Mouse (Mus musculus): ENCODE measurements around the gene Defb6. TPM values are rescaled to one million over a fixed set of nuclear protein-coding genes. Genes with fewer than 3 reads are reported as not detected.

Defb6 gene
- not detected for polyA plus RNA-seq (2012; fragmentation: generic; extraction: Trizol)
- long read RNA-seq, experiment 1: 0 reads
- long read RNA-seq, experiment 2: 0 reads

- TF ChIP-seq USF1 (IDR thresholded peaks at IDR 0.05; ENCODE audit: low read depth): no peak
- TF ChIP-seq CEBPB (IDR thresholded peaks at IDR 0.05; ENCODE audit: low read depth): no peak
- TF ChIP-seq MAX (IDR thresholded peaks at IDR 0.05): no peak
- TF ChIP-seq CTCF (IDR thresholded peaks at IDR 0.05; ENCODE audit: control insufficient read depth, insufficient read depth, insufficient read length): no peak
- TF ChIP-seq FOSL1 (IDR thresholded peaks at IDR 0.05; ENCODE audit: insufficient read depth, low read length, poor library complexity, severe bottlenecking): no peak
- no peak for TF ChIP-seq MYOD1 (IDR thresholded peaks at IDR 0.05; ENCODE audit: control insufficient read depth, insufficient read length, low read depth)
- no peak for TF ChIP-seq MYOG (IDR thresholded peaks at IDR 0.05; ENCODE audit: control insufficient read depth, extremely low read depth, insufficient read length)
- H3K36me3 ChIP-seq (ENCODE audit: control insufficient read depth, insufficient read depth): no peaks in the 10 kb centered on the region
- no peaks in the 10 kb centered on the region for H3K79me3 ChIP-seq (ENCODE audit: low read depth)
- no peak within 1 kb of the TSS for H3K4me3 ChIP-seq (ENCODE audit: insufficient read depth, poor library complexity, severe bottlenecking)
- H3K27me3 ChIP-seq (ENCODE audit: control insufficient read depth, insufficient read depth, insufficient read length): no peaks in the 10 kb centered on the region
- no peak within 1 kb of the TSS for H3ac ChIP-seq (ENCODE audit: control insufficient read depth, insufficient read length, low read depth)
- no peaks in the 10 kb centered on the region for H3K79me2 ChIP-seq (ENCODE audit: control insufficient read depth, insufficient read depth)
Observed at GRCm38 (mm10) chr8:19225161-19225560, at the start of gene Defb6. TSS of gene Defb6 (plus strand) at chr8:19225478.

DNA sequence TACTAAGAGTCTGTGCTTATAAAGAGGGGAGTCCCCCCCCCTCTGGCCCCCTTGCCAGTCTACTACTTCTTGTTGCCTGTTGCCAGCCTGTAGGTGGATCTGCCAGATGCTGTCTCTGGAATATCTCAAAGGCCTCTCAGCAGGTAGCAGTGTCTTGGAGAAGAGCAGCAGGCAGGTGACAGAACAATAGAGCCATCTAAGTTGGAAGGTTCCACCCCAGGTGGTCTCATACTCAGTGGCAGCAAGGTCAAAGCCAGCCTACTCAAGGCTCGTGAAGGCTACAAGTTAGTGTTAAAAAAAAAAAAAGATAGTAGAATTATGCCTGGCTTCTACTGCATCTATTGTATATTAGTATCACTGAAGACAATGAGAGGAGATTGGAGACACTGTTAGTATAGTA is 12.8 kb downstream of the Defb6 start:
- TF ChIP-seq MYOD1 (IDR thresholded peaks at IDR 0.05; ENCODE audit: control insufficient read depth, insufficient read length, low read depth) (no peak), USF1 (IDR thresholded peaks at IDR 0.05; ENCODE audit: low read depth) (no peak), CEBPB (IDR thresholded peaks at IDR 0.05; ENCODE audit: low read depth) (no peak), MAX (IDR thresholded peaks at IDR 0.05) (no peak), CTCF (IDR thresholded peaks at IDR 0.05; ENCODE audit: control insufficient read depth, insufficient read depth, insufficient read length) (no peak), FOSL1 (IDR thresholded peaks at IDR 0.05; ENCODE audit: insufficient read depth, low read length, poor library complexity, severe bottlenecking) (no peak), MYOG (IDR thresholded peaks at IDR 0.05; ENCODE audit: control insufficient read depth, extremely low read depth, insufficient read length) (no peak)
- H3K79me2 ChIP-seq (ENCODE audit: control insufficient read depth, insufficient read depth): no peaks in the 10 kb centered on the region
- H3ac ChIP-seq (ENCODE audit: control insufficient read depth, insufficient read length, low read depth): no peak overlapping the region
- H3K4me3 ChIP-seq (ENCODE audit: insufficient read depth, poor library complexity, severe bottlenecking): no peak overlapping the region
- H3K27me3 ChIP-seq (ENCODE audit: control insufficient read depth, insufficient read depth, insufficient read length): no peaks in the 10 kb centered on the region
- H3K79me3 ChIP-seq (ENCODE audit: low read depth): no peaks in the 10 kb centered on the region
- H3K36me3 ChIP-seq (ENCODE audit: control insufficient read depth, insufficient read depth): no peaks in the 10 kb centered on the region

DNA sequence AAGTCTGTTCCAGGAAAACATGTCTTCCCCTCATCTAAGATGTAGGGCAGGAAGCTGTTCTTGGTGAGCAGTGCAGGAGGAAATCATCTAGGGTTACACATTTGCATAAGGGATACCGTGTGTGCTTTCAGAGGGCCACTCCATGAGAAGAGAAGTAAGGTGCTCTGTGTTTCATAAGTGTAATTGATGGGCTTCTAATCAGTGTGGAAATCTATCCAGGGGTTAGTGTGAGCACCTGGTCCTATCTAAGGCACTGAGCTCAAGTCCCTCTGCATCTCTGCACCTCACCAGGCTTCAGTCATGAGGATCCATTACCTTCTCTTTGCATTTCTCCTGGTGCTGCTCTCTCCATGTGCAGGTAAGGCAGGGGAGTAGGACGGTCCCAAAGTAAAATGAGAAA is 14.3 kb downstream of the Defb6 start, which contains the start of gene Defb46:
Gene Defb46 (plus strand): TSS at position 301 of the 400 bp plus-strand sequence.
- no peak within 1 kb of the TSS for H3ac ChIP-seq (ENCODE audit: control insufficient read depth, insufficient read length, low read depth)
- H3K79me3 ChIP-seq (ENCODE audit: low read depth): no peaks in the 10 kb centered on the region
- no peaks in the 10 kb centered on the region for H3K27me3 ChIP-seq (ENCODE audit: control insufficient read depth, insufficient read depth, insufficient read length)
- no peak within 1 kb of the TSS for H3K4me3 ChIP-seq (ENCODE audit: insufficient read depth, poor library complexity, severe bottlenecking)
- no peaks in the 10 kb centered on the region for H3K79me2 ChIP-seq (ENCODE audit: control insufficient read depth, insufficient read depth)
- TF ChIP-seq CTCF (IDR thresholded peaks at IDR 0.05; ENCODE audit: control insufficient read depth, insufficient read depth, insufficient read length) (no peak), MYOD1 (IDR thresholded peaks at IDR 0.05; ENCODE audit: control insufficient read depth, insufficient read length, low read depth) (no peak), MYOG (IDR thresholded peaks at IDR 0.05; ENCODE audit: control insufficient read depth, extremely low read depth, insufficient read length) (no peak), FOSL1 (IDR thresholded peaks at IDR 0.05; ENCODE audit: insufficient read depth, low read length, poor library complexity, severe bottlenecking) (no peak), CEBPB (IDR thresholded peaks at IDR 0.05; ENCODE audit: low read depth) (no peak), USF1 (IDR thresholded peaks at IDR 0.05; ENCODE audit: low read depth) (no peak)
- no peaks in the 10 kb centered on the region for H3K36me3 ChIP-seq (ENCODE audit: control insufficient read depth, insufficient read depth)

DNA sequence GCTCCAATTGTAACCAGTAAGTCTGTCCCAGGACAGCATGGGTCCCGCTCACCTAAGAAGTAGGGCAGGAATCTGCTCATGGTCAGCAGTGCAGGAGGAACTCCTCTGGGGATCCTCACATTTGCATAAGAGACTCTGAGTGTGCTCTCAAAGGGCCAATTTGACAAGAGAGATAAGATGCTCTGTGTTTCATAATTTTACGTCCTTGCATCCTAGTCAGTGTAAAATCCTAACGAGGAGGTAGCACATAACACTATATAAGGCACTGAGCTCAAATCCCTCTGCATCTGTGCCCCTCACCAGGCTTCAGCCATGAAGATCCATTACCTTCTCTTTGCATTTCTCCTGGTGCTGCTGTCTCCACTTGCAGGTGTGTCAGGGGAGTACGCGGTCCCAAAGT is 22.0 kb downstream of the Defb6 start, which contains the start of gene Defb5:
Gene Defb5 (plus strand): TSS at position 301 of the 400 bp plus-strand sequence.
- no peak within 1 kb of the TSS for H3ac ChIP-seq (ENCODE audit: control insufficient read depth, insufficient read length, low read depth)
- H3K36me3 ChIP-seq (ENCODE audit: control insufficient read depth, insufficient read depth): no peaks in the 10 kb centered on the region
- no peak within 1 kb of the TSS for H3K4me3 ChIP-seq (ENCODE audit: insufficient read depth, poor library complexity, severe bottlenecking)
- H3K27me3 ChIP-seq (ENCODE audit: control insufficient read depth, insufficient read depth, insufficient read length): no peaks in the 10 kb centered on the region
- no peak for TF ChIP-seq MYOG (IDR thresholded peaks at IDR 0.05; ENCODE audit: control insufficient read depth, extremely low read depth, insufficient read length)
- no peak for TF ChIP-seq USF1 (IDR thresholded peaks at IDR 0.05; ENCODE audit: low read depth)
- no peaks in the 10 kb centered on the region for H3K79me2 ChIP-seq (ENCODE audit: control insufficient read depth, insufficient read depth)
- no peaks in the 10 kb centered on the region for H3K79me3 ChIP-seq (ENCODE audit: low read depth)

DNA sequence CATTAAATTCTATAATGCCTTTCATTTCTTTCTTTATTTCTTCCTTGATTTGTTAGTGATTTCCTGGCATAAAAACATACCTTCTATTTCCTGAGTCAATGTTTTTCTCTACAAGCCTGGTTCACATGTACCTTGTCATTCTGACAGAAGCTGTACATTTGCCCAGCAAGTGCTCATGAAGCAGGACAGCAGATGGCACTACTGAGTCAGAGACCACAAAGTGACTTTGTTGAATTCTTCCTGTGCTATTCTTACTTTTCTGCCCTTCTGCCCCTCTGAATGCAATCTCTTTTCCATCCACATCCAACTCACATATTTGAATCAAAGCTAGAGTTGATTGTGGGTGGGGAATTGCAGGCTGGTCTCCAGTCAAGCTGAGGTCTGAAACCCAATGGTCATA is 32.9 kb downstream of the Defb6 start:
- TF ChIP-seq MYOG (IDR thresholded peaks at IDR 0.05; ENCODE audit: control insufficient read depth, extremely low read depth, insufficient read length) (no peak), CTCF (IDR thresholded peaks at IDR 0.05; ENCODE audit: control insufficient read depth, insufficient read depth, insufficient read length) (no peak), FOSL1 (IDR thresholded peaks at IDR 0.05; ENCODE audit: insufficient read depth, low read length, poor library complexity, severe bottlenecking) (no peak), MYOD1 (IDR thresholded peaks at IDR 0.05; ENCODE audit: control insufficient read depth, insufficient read length, low read depth) (no peak), USF1 (IDR thresholded peaks at IDR 0.05; ENCODE audit: low read depth) (no peak), CEBPB (IDR thresholded peaks at IDR 0.05; ENCODE audit: low read depth) (no peak), MAX (IDR thresholded peaks at IDR 0.05) (no peak)
- Histone ChIP-seq H3K79me3 (ENCODE audit: low read depth) (no peaks in the 10 kb centered on the region), H3K79me2 (ENCODE audit: control insufficient read depth, insufficient read depth) (no peaks in the 10 kb centered on the region), H3K27me3 (ENCODE audit: control insufficient read depth, insufficient read depth, insufficient read length) (no peaks in the 10 kb centered on the region), H3ac (ENCODE audit: control insufficient read depth, insufficient read length, low read depth) (no peak overlapping the region), H3K36me3 (ENCODE audit: control insufficient read depth, insufficient read depth) (no peaks in the 10 kb centered on the region), H3K4me3 (ENCODE audit: insufficient read depth, poor library complexity, severe bottlenecking) (no peak overlapping the region)

GRCm38 (mm10) chr8:19259667-19260066 is 34.4 kb downstream of the Defb6 start:
- Histone ChIP-seq H3K27me3 (ENCODE audit: control insufficient read depth, insufficient read depth, insufficient read length) (no peaks in the 10 kb centered on the region), H3K79me2 (ENCODE audit: control insufficient read depth, insufficient read depth) (no peaks in the 10 kb centered on the region), H3ac (ENCODE audit: control insufficient read depth, insufficient read length, low read depth) (no peak overlapping the region), H3K36me3 (ENCODE audit: control insufficient read depth, insufficient read depth) (no peaks in the 10 kb centered on the region), H3K4me3 (ENCODE audit: insufficient read depth, poor library complexity, severe bottlenecking) (no peak overlapping the region), H3K79me3 (ENCODE audit: low read depth) (no peaks in the 10 kb centered on the region)
- no peak for TF ChIP-seq CEBPB (IDR thresholded peaks at IDR 0.05; ENCODE audit: low read depth)
- no peak for TF ChIP-seq FOSL1 (IDR thresholded peaks at IDR 0.05; ENCODE audit: insufficient read depth, low read length, poor library complexity, severe bottlenecking)
- TF ChIP-seq CTCF (IDR thresholded peaks at IDR 0.05; ENCODE audit: control insufficient read depth, insufficient read depth, insufficient read length): no peak
- TF ChIP-seq MYOD1 (IDR thresholded peaks at IDR 0.05; ENCODE audit: control insufficient read depth, insufficient read length, low read depth): no peak
- TF ChIP-seq USF1 (IDR thresholded peaks at IDR 0.05; ENCODE audit: low read depth): no peak
- TF ChIP-seq MAX (IDR thresholded peaks at IDR 0.05): no peak
- no peak for TF ChIP-seq MYOG (IDR thresholded peaks at IDR 0.05; ENCODE audit: control insufficient read depth, extremely low read depth, insufficient read length)

Other genes starting within 250 kb of the Defb6 start
- gene Defb40, start 247.2 kb upstream of the Defb6 start, polyA plus RNA-seq (2012; fragmentation: generic; extraction: Trizol): not detected
- not detected for gene Defb37, start 234.4 kb upstream of the Defb6 start, polyA plus RNA-seq (2012; fragmentation: generic; extraction: Trizol)
- gene Defb38, start 198.9 kb upstream of the Defb6 start, polyA plus RNA-seq (2012; fragmentation: generic; extraction: Trizol): not detected
- gene Defb39, start 160.7 kb upstream of the Defb6 start, polyA plus RNA-seq (2012; fragmentation: generic; extraction: Trizol): not detected
- not detected for gene Defb12, start 110.6 kb upstream of the Defb6 start, polyA plus RNA-seq (2012; fragmentation: generic; extraction: Trizol)
- gene Defb34, start 101.7 kb upstream of the Defb6 start, polyA plus RNA-seq (2012; fragmentation: generic; extraction: Trizol): not detected
- not detected for gene Gm45826, start 84.7 kb upstream of the Defb6 start, polyA plus RNA-seq (2012; fragmentation: generic; extraction: Trizol)
- gene Defb14, start 31.1 kb upstream of the Defb6 start, polyA plus RNA-seq (2012; fragmentation: generic; extraction: Trizol): not detected
- gene Defb4, start 26.8 kb upstream of the Defb6 start, polyA plus RNA-seq (2012; fragmentation: generic; extraction: Trizol): not detected
- gene Defb46, start 14.4 kb downstream of the Defb6 start, polyA plus RNA-seq (2012; fragmentation: generic; extraction: Trizol): not detected
- not detected for gene Defb5, start 22.1 kb downstream of the Defb6 start, polyA plus RNA-seq (2012; fragmentation: generic; extraction: Trizol)
- gene Defb3, start 67.9 kb downstream of the Defb6 start, polyA plus RNA-seq (2012; fragmentation: generic; extraction: Trizol): not detected
- gene Defb8, start 222.1 kb downstream of the Defb6 start, polyA plus RNA-seq (2012; fragmentation: generic; extraction: Trizol): not detected